Mouse (Mus musculus) lung, postnatal 14 days (tissue): ENCODE results near the gene Rfwd3.
"Not testable (repeated sequence)": the region's sequence is repeated elsewhere in the genome, so short reads cannot be mapped to it uniquely, and the experiment has no call there.

Source experiments
- DNase-seq: peaks from one replicate; pipeline ENCODE4 v3.0.0; 2021

Gene Rfwd3

DNA sequence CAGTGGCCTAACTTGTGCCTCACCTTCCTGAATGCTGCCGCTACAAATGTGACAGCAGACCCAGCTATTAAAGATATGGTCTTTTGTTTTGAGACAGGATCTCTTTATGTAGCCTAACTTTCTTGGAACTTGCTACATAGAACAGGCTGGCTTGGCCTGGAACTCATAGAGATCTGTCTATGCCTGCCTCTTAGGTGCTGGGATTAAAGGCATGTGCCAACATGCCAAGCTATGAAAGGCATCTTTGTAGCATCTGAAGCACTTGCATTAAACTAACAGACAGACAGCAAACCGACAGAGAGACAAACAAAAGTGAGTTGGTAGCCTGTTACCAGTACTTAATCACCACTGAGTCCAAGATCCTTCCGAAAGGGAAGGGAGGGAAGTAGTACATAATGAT lies 17.9 kb downstream of the Rfwd3 start:
- no peak for DNase-seq

- DNase-seq = no peak
These were observed 31.7 kb downstream of the Rfwd3 start for GRCm38 (mm10) chr8:111268277-111268676.

GRCm38 (mm10) chr8:111266161-111266560 lies 33.9 kb downstream of the Rfwd3 start:
- peak; percentile 4 for DNase-seq

- no peak for DNase-seq
These were observed 35.3 kb downstream of the Rfwd3 start for GRCm38 (mm10) chr8:111264693-111265220.

DNA sequence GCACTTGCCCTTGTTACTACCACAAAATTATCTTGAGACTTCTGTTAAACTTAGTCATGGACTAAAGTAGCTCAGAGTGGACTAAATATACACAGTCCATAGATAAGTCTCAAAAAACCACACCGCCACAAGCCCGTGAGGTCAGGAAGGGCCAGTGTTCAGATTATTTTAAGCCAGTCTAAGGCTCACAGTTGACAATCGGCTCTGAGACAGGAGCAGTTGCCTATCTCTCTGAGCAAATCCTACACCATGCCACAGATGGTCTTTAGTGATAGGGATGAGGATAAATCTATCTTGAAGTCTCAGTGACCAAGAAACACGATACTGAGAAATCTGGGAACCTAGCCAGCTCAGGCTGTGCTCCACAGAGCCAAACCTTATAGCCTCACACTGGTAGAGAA lies 38.0 kb downstream of the Rfwd3 start:
- no peak for DNase-seq

GRCm38 (mm10) chr8:111260251-111260650 lies 39.8 kb downstream of the Rfwd3 start:
- no peak for DNase-seq

DNA sequence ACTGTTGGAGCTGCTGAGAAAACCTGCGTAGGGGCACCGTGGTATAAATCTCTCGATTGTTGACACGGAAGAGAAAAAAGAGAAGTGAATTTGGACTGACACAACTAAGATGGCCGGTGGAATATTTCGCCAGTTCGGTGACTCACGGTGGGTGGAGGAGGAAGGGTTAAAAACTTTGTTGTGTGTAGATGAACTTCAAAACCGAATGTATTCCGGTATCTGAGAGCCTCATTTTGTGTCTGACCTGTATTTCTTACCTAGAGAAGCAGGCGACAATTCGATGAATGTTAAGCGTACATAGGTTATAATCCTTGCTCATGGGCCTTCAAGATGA lies 40.6 kb downstream of the Rfwd3 start:
- no peak for DNase-seq

GRCm38 (mm10) chr8:111258631-111259407 lies 41.2 kb downstream of the Rfwd3 start, which contains the start of gene Glg1:
Glg1 (minus strand) TSS chr8:111259216.
- DNase-seq = peak; percentile 96

DNA sequence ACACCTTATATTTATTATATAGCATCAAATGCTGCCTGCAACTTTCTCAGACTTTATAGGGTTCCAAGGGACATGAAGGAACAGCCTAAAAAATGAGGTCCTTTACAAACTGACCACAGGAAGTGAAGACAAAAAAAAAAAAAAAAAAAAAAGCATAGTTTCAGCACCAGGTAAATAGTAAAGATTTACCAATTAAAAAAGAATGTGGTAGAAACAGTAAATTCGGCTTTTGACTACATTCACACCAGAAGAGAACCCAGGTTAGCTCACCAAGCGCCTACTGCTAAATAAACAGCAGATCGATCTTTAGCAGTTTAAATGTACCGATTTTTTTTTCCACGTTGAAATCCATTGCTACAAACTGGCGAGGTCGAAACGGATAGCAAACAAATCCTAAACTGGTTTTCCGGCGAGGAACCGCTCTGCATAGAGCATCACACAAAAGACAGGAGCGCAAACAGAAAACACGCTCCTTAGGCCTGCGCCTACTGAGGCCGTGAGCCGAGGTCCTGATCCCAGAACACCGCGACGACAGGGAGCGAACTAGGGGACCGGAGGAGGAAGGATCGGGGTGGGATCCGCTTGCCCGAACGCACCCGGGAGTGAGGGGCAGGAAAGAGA lies 41.9 kb downstream of the Rfwd3 start:
- no peak for DNase-seq

GRCm38 (mm10) chr8:111252487-111253112 lies 47.4 kb downstream of the Rfwd3 start:
- DNase-seq = no peak

DNA sequence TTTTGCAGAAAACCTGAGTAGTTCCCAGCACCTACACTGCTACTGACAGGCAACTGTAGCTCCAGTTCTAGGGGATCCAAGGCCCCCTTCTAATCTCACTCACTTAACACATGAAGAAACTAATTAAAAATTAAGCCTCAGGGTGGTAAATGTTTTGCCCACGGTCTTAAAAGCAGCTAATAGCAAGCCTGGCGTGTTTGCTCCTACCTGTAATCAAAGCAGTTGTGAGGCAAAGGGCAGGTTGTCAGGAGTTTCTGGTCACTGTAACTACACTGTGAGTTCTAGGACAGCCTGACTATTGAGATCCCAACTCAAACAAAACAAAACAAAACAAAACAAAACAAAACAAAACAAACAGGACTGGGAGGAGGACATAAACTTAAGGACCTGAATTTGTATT lies 49.9 kb downstream of the Rfwd3 start:
- DNase-seq = no peak

GRCm38 (mm10) chr8:111248136-111248535 lies 51.9 kb downstream of the Rfwd3 start:
- DNase-seq = no peak

DNA sequence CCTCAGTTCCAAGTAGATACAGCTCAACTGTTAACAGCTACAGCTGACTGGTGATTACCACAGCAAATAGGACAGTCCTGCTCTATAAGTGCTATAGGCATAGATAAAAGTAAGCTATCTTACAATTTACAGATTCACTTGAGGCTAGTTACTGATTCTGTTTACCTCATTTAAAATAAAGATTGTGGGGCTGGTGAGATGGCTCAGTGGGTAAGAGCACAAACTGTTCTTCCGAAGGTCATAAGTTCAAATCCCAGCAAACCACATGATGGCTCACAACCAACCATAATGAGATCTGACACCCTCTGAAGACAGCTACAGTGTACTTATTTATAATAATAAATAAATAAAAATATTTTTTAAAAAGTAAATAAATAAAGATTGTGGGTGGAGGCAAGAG lies 53.2 kb downstream of the Rfwd3 start:
- not testable (repeated sequence) for DNase-seq

- DNase-seq = no peak
These were observed 53.7 kb downstream of the Rfwd3 start for GRCm38 (mm10) chr8:111246287-111246830.

GRCm38 (mm10) chr8:111237301-111237700 lies 62.7 kb downstream of the Rfwd3 start:
- DNase-seq = no peak

GRCm38 (mm10) chr8:111233730-111234129 lies 66.3 kb downstream of the Rfwd3 start:
- DNase-seq = no peak

DNA sequence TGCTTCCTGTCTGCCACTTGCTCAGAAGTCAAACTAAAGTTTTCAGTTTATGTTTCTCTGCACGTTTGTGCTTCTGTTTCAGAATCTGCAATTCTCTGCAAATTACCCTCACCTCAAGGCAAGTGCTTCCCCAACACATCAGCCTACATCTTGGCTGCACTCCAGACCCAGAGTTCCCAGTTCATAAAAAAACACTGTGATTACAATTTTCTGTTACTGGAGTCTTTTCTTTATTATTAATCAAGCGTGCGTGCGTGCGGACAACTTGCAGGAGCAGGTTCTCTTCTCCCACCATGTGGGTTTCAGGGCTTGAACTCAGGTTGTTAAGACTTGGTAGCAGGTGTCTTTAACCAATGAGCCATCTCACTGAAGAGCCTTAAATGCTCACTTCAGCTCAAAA lies 75.9 kb downstream of the Rfwd3 start:
- DNase-seq = peak; percentile 12
